Mouse (Mus musculus): Measurements from ENCODE around the gene Stk16. TPM values are rescaled to one million over a fixed set of nuclear protein-coding genes. Genes with fewer than 3 reads are reported as not detected.

The Stk16 gene
- total RNA-seq, 1 experiment from 2014 or later: 60.2 TPM

DNA sequence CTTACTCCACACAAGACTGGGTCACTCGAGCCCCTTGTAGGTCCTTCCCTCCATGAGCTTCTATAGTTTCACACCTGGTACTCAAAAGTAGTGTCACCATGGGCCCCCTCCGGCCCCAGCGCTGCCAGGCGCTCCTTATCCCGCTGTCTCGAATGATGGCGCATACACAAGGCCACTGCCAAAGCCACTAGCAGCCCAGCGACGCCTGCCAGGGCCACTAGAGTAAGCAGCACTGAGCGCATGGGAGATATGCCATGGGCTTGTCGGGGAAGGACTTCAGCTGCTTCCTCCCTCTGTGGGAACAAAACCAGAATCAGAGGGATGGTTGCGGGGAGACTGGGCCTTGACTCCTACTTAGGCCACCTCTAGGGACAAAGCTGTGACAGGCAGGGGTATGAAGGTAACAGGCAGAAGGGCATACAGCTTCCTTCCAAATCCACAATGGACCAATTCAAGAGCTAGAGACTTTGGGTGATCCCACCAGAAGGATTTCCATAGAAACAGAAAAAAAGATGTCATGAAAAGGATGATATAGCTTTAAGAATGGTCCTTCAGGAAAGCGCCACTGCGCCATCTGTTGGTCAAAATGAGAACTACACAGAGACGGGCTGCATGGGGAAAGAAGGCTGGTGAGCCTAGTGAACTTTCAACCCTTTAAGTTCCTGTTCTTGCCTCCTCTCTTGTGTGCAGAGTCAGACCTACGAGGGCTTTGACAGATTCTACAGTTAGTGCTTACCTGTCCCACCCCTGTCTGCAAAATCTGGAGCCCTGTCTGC, 43.4 kb downstream of the Stk16 start:
- ATAC-seq (ENCODE audit: extremely low read depth, insufficient number of reproducible peaks, low FRiP score, poor library complexity, severe bottlenecking): peak; percentile 66

DNA sequence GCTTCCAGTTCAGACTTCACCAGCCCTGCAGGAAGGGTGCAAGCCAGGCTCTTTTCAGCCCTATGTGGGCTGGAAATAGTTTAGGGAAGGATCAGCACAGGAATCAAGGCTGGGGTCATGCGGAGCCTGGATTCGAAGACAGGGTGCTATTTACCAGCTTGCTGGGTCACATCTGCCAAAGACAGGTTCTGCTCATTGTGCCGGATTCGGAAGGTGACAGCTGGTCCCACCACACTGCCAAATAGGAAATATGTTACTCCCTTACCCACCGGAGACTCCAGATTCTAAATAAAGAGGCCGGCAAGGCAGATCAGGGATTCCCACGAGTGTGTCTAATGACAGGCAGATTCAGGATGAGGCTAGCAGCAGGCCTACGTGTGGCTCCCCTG, 44.0 kb downstream of the Stk16 start:
- ATAC-seq (ENCODE audit: extremely low read depth, insufficient number of reproducible peaks, low FRiP score, poor library complexity, severe bottlenecking): no peak

DNA sequence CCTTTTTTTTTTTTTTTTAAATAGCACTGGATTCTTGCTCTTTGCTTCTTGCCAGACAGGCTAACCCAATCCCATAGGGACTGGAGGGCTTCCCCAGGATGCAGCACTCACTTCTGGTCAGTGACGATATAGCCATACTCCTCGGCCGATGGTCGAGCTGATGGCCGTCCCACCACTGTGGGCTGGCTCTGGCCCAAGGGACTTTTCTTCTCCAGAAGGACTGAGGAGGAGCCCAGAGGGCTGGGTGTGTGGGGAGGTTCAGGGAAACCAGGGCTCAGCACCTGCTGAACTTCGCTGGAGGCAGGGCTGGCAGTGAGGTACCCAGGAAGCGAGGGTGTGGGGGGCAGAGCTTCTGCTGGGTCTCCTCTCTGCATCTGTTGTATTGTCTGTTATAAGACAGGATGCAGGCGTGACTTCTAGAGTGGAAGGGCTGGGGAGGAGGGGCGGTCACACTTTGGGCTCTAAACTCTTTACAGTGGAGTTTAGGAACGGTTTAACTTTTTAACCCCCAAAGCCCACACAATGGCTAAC, 44.9 kb downstream of the Stk16 start:
- no peak for ATAC-seq (ENCODE audit: extremely low read depth, insufficient number of reproducible peaks, low FRiP score, poor library complexity, severe bottlenecking)

DNA sequence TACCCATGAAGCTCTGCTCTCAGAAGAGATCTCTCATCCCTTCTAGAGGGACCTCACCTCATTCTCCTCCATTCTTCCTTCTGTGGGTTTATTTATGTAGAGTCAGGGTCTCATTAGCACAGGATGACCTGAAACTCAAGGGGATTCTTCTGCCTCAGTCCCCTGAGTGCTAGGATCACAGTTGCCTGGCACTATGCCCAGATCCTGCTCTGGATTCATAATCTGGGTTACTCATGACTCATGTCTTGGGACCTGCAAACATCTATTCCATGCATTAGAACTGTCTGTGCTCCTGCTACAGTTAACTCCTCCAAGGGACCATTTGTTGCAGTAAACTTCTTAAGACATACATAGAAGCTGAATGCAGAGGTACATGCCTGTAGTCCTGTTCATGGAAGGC, 50.6 kb downstream of the Stk16 start:
- ATAC-seq (ENCODE audit: extremely low read depth, insufficient number of reproducible peaks, low FRiP score, poor library complexity, severe bottlenecking): no peak

DNA sequence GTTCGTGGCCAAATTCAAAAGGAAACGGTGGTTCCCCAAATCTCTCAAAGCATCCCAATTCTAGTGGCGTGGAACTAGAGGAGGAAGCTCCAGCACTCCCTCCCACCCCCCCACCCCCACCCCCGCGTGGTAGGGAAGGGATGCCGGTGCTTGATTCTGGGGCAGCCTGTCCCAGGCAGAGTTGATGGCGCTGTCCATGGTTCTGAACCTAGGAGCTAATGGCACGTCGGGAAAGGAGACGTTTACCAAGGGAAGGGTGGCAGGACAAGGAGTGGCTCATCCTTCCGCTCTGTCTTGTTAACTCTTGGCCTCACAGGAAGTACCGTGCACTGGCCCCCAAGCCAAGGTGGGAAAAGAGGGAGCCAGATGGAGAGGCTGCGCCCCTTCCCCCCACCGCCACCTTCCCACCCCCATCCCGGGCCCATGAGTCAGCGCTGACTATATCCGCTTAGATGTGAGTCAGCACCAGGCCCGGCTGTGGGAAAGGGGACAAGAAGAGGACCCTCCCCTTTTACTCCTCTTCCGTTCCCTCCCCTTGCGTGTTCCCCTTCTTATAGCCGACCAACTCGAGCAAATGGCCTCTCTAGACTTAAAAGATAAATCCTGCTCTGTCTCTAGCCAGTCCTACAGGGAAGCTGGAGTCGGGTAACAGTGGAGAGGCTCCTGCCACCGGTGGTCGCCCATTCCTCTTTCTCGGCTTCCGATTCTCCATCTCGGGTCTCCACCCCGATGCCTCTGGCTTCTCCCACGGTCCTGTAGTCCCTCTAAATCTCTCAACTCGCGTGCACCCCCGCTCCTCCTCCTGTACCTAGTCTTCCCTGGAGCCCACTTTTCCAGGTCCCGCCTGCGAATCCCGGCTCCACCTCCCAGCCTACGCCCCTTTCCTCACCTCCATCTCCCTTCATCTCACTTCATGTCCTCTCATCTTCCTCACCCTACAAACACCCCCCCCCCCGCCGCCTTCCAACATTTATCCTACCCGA, 52.6 kb downstream of the Stk16 start:
- 0 out of 2 replicates have a peak, but pooled peaks have one; percentile 16 for ATAC-seq (ENCODE audit: extremely low read depth, insufficient number of reproducible peaks, low FRiP score, poor library complexity, severe bottlenecking)

DNA sequence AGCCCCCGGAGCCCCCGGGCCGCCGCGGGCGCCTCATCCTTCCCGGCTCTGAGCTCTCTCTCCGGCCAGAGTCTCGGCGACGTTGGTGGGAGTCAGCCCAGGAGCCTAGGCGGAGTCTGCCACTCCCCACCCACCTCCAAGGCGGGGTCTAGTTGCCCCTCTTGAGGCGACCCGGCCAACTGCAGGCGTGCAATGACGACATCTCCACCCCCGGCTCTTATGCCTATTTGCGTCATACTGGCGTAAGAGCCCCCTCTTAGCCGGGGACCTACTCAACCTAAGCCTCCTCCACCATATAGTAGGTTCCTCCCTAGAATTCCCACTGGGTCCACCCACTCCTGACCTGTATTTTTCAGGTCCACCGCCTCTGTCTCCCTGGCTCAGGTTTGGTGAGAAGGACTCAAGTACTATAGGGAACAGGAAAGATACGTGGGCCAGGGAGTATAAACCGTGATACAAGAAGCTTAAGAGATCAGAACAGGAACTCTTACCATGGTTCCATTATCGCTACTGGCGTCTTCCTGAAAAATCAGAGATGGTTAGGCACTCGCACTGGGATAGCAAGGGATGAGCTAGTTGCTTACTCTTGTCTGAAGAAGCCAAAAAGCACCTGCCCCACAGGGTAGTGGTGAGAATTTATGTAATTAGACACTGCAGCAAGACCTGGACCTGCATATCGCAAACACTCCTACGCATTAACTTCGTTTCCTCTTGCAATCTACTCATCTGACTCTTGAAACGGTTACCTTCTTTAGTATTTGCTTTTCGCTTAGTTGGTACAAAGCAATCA, 53.6 kb downstream of the Stk16 start, which contains the start of gene Ptprn:
Gene Ptprn (minus strand): TSS at position 412 of the 790 bp plus-strand sequence.
- ATAC-seq (ENCODE audit: extremely low read depth, insufficient number of reproducible peaks, low FRiP score, poor library complexity, severe bottlenecking): no peak

Other genes starting within 250 kb of the Stk16 start
- gene Nhej1, start 85.6 kb upstream of the Stk16 start, total RNA-seq (2017): 8.3 and 8.5 TPM in 2 replicates
- 0.37 TPM in 1 of 2 replicates, not detected in the other for gene Slc23a3, start 76.9 kb upstream of the Stk16 start, total RNA-seq (2017)
- 126 and 131 TPM in 2 replicates for gene Cnppd1, start 68.1 kb upstream of the Stk16 start, total RNA-seq (2017)
- 49.4 and 85.1 TPM in 2 replicates for gene Retreg2, start 68.1 kb upstream of the Stk16 start, total RNA-seq (2017)
- 62.7 and 63.7 TPM in 2 replicates for gene Zfand2b, start 42.2 kb upstream of the Stk16 start, total RNA-seq (2017)
- gene Abcb6, start 30.4 kb upstream of the Stk16 start, total RNA-seq (2017): 2.1 and 3.2 TPM in 2 replicates
- gene Ankzf1, start 18.7 kb upstream of the Stk16 start, total RNA-seq (2017): 59.0 and 64.9 TPM in 2 replicates
- gene Atg9a, start 18.6 kb upstream of the Stk16 start, total RNA-seq (2017): 18.2 and 26.2 TPM in 2 replicates
- 13.3 and 16.2 TPM in 2 replicates for gene Glb1l, start within 50 bp of the Stk16 start, total RNA-seq (2017)
- gene Tuba4a, start 9.0 kb downstream of the Stk16 start, total RNA-seq (2017): 77.0 and 83.7 TPM in 2 replicates
- gene A630095N17Rik, start 21.3 kb downstream of the Stk16 start, total RNA-seq (2017): not detected in 2 replicates
- 39.7 and 54.4 TPM in 2 replicates for gene Dnajb2, start 25.6 kb downstream of the Stk16 start, total RNA-seq (2017)
- gene Ptprn, start 53.7 kb downstream of the Stk16 start, total RNA-seq (2017): not detected in 2 replicates
- not detected in 2 replicates for gene Resp18, start 67.6 kb downstream of the Stk16 start, total RNA-seq (2017)
- 33.1 and 39.0 TPM in 2 replicates for gene Dnpep, start 107.2 kb downstream of the Stk16 start, total RNA-seq (2017)
- not detected in 2 replicates for gene Des, start 149.5 kb downstream of the Stk16 start, total RNA-seq (2017)
- not detected in 2 replicates for gene Speg, start 164.5 kb downstream of the Stk16 start, total RNA-seq (2017)
- 32.6 and 34.4 TPM in 2 replicates for gene Gmppa, start 225.1 kb downstream of the Stk16 start, total RNA-seq (2017)
- gene Asic4, start 239.6 kb downstream of the Stk16 start, total RNA-seq (2017): not detected in 2 replicates